Mouse (Mus musculus) lung, postnatal 0 days (tissue): ENCODE measurements around the gene Srsf9.

Source experiments
- CTCF ChIP-seq: IDR thresholded peaks from 2 replicates; pipeline ENCODE4 v1.5.1; 2016; ENCODE audit warnings: antibody characterized with exemption, mild to moderate bottlenecking
- EP300 ChIP-seq: IDR thresholded peaks from 2 replicates; pipeline ENCODE4 v1.6.1; 2016; ENCODE audit warnings: antibody characterized with exemption, mild to moderate bottlenecking, control low read depth

- TF ChIP-seq EP300: no peak
- TF ChIP-seq CTCF: no peak
Measured at GRCm38 (mm10) chr5:115313668-115313943, 13.4 kb upstream of the Srsf9 start.
